Mouse (Mus musculus): Measurements from ENCODE around the gene Rasgrf1. TPM values are rescaled to one million over a fixed set of nuclear protein-coding genes. Genes with fewer than 3 reads are reported as not detected.

Gene Rasgrf1
- total and polyA plus RNA-seq, 3 experiments, result not detected

GRCm38 (mm10) chr9:89867141-89867540 is 42.6 kb upstream of the Rasgrf1 start:
- TF ChIP-seq MAFK (IDR thresholded peaks at IDR 0.05; ENCODE audit: borderline replicate concordance, low read depth, low read length), result no peak
- TF ChIP-seq RCOR1 (IDR thresholded peaks at IDR 0.05; ENCODE audit: low read depth, low read length), result no peak
- TF ChIP-seq MAZ (IDR thresholded peaks at IDR 0.05; ENCODE audit: low read depth, low read length), result no peak
- no peak for TF ChIP-seq ELF1 (IDR thresholded peaks at IDR 0.05; ENCODE audit: low read depth, low read length)
- no peak for TF ChIP-seq EP300 (IDR thresholded peaks at IDR 0.05; ENCODE audit: low read depth in 1 of 2, low read length in 2 of 2)
- TF ChIP-seq KAT2A (conservative IDR thresholded peaks at IDR 0.05; ENCODE audit: low read depth, low read length), result no peak
- no peak for TF ChIP-seq HCFC1 (IDR thresholded peaks at IDR 0.05; ENCODE audit: low read depth, low read length)
- Histone ChIP-seq H3K79me2 (ENCODE audit: control insufficient read depth, insufficient read depth, low read length, poor library complexity) (no peaks in the 10 kb centered on the region), H3K27me3 (ENCODE audit: control insufficient read depth in 1 of 2, insufficient read depth in 2 of 2, low read length in 2 of 2) (no peaks in the 10 kb centered on the region), H3K4me3 (ENCODE audit: control insufficient read depth in 1 of 2, insufficient read depth in 1 of 2, low read depth in 2 of 2, low read length in 2 of 2) (no peak overlapping the region), H3K4me1 (ENCODE audit: control insufficient read depth in 1 of 2, insufficient read depth in 2 of 2, low read length in 2 of 2) (no peaks in the 10 kb centered on the region), H3K9me3 (replicated peaks; ENCODE audit: insufficient read depth, low read length) (no peaks in the 10 kb centered on the region), H3K36me3 (ENCODE audit: control insufficient read depth in 1 of 2, insufficient read depth in 2 of 2, low read length in 2 of 2) (no peaks in the 10 kb centered on the region), H3K9ac (ENCODE audit: control insufficient read depth, low read depth, low read length, poor library complexity, severe bottlenecking) (no peak overlapping the region), H3K27ac (ENCODE audit: control insufficient read depth, low read depth, low read length) (no peak overlapping the region)
- no peak for DNase-seq (ENCODE audit: low read depth, low spot score)

- DNase-seq (ENCODE audit: low read depth, low spot score), result no peak
- Histone ChIP-seq H3K36me3 (ENCODE audit: control insufficient read depth in 1 of 2, insufficient read depth in 2 of 2, low read length in 2 of 2) (no peaks in the 10 kb centered on the region), H3K9me3 (replicated peaks; ENCODE audit: insufficient read depth, low read length) (no peaks in the 10 kb centered on the region), H3K9ac (ENCODE audit: control insufficient read depth, low read depth, low read length, poor library complexity, severe bottlenecking) (no peak overlapping the region), H3K79me2 (ENCODE audit: control insufficient read depth, insufficient read depth, low read length, poor library complexity) (no peaks in the 10 kb centered on the region), H3K27me3 (ENCODE audit: control insufficient read depth in 1 of 2, insufficient read depth in 2 of 2, low read length in 2 of 2) (no peaks in the 10 kb centered on the region), H3K4me3 (ENCODE audit: control insufficient read depth in 1 of 2, insufficient read depth in 1 of 2, low read depth in 2 of 2, low read length in 2 of 2) (no peak overlapping the region), H3K27ac (ENCODE audit: control insufficient read depth, low read depth, low read length) (no peak overlapping the region), H3K4me1 (ENCODE audit: control insufficient read depth in 1 of 2, insufficient read depth in 2 of 2, low read length in 2 of 2) (no peaks in the 10 kb centered on the region)
- no peak for TF ChIP-seq NELFE (IDR thresholded peaks at IDR 0.05; ENCODE audit: low read depth, low read length)
- TF ChIP-seq EP300 (IDR thresholded peaks at IDR 0.05; ENCODE audit: low read depth in 1 of 2, low read length in 2 of 2), result no peak
- TF ChIP-seq E2F4 (IDR thresholded peaks at IDR 0.05; ENCODE audit: borderline replicate concordance, low read depth, low read length), result no peak
- no peak for TF ChIP-seq POLR2A (IDR thresholded peaks at IDR 0.05; ENCODE audit: control insufficient read depth in 1 of 2, insufficient read depth in 1 of 2, low read depth in 1 of 2, low read length in 2 of 2, poor library complexity in 1 of 2)
- TF ChIP-seq ZMIZ1 (IDR thresholded peaks at IDR 0.05; ENCODE audit: low read depth, low read length), result no peak
Observed at GRCm38 (mm10) chr9:89868093-89868729, 41.5 kb upstream of the Rasgrf1 start.

- H3K4me1 ChIP-seq (ENCODE audit: control insufficient read depth in 1 of 2, insufficient read depth in 2 of 2, low read length in 2 of 2), result no peaks in the 10 kb centered on the region
- H3K4me3 ChIP-seq (ENCODE audit: control insufficient read depth in 1 of 2, insufficient read depth in 1 of 2, low read depth in 2 of 2, low read length in 2 of 2), result no peak overlapping the region
- H3K27ac ChIP-seq (ENCODE audit: control insufficient read depth, low read depth, low read length), result no peak overlapping the region
- H3K27me3 ChIP-seq (ENCODE audit: control insufficient read depth in 1 of 2, insufficient read depth in 2 of 2, low read length in 2 of 2), result no peaks in the 10 kb centered on the region
- no peak for DNase-seq (ENCODE audit: low read depth, low spot score)
- no peak overlapping the region for H3K9ac ChIP-seq (ENCODE audit: control insufficient read depth, low read depth, low read length, poor library complexity, severe bottlenecking)
- H3K79me2 ChIP-seq (ENCODE audit: control insufficient read depth, insufficient read depth, low read length, poor library complexity), result no peaks in the 10 kb centered on the region
- TF ChIP-seq EP300 (IDR thresholded peaks at IDR 0.05; ENCODE audit: low read depth in 1 of 2, low read length in 2 of 2) (no peak), KAT2A (conservative IDR thresholded peaks at IDR 0.05; ENCODE audit: low read depth, low read length) (no peak), BHLHE40 (IDR thresholded peaks at IDR 0.05; ENCODE audit: borderline replicate concordance, low read depth, low read length) (no peak), MYB (IDR thresholded peaks at IDR 0.05; ENCODE audit: low read depth, low read length) (no peak), MXI1 (IDR thresholded peaks at IDR 0.05; ENCODE audit: low read depth, low read length) (no peak), MAZ (IDR thresholded peaks at IDR 0.05; ENCODE audit: low read depth, low read length) (no peak), TCF12 (IDR thresholded peaks at IDR 0.05; ENCODE audit: low read depth, low read length) (no peak), GATA1 (IDR thresholded peaks at IDR 0.05; ENCODE audit: low read depth, low read length) (no peak), USF1 (IDR thresholded peaks at IDR 0.05; ENCODE audit: low read depth, low read length) (no peak), MAX (IDR thresholded peaks at IDR 0.05; ENCODE audit: low read length) (no peak), TAL1 (IDR thresholded peaks at IDR 0.05; ENCODE audit: low read length) (no peak), ZNF384 (IDR thresholded peaks at IDR 0.05; ENCODE audit: low read depth, low read length) (no peak), RAD21 (IDR thresholded peaks at IDR 0.05; ENCODE audit: low read depth, low read length) (no peak), NELFE (IDR thresholded peaks at IDR 0.05; ENCODE audit: low read depth, low read length) (no peak), POLR2A (IDR thresholded peaks at IDR 0.05; ENCODE audit: control insufficient read depth in 1 of 2, insufficient read depth in 1 of 2, low read depth in 1 of 2, low read length in 2 of 2, poor library complexity in 1 of 2) (no peak), POLR2AphosphoS5 (IDR thresholded peaks at IDR 0.05; ENCODE audit: borderline replicate concordance, low read depth, low read length) (no peak)
- no peaks in the 10 kb centered on the region for H3K36me3 ChIP-seq (ENCODE audit: control insufficient read depth in 1 of 2, insufficient read depth in 2 of 2, low read length in 2 of 2)
- no peaks in the 10 kb centered on the region for H3K9me3 ChIP-seq (replicated peaks; ENCODE audit: insufficient read depth, low read length)
Observed at GRCm38 (mm10) chr9:89869594-89869993, 40.1 kb upstream of the Rasgrf1 start.
